Mouse (Mus musculus): ENCODE measurements at regions not wholly inside any gene's neighbourhood (a gene's known extent, or its start where the extent isn't known, plus 50 kb on each side); places are given as distances from the start of the nearest gene placed in this dataset.
A peak's percentile ranks its signal among the peaks of the same experiment; 100 is the strongest.

DNA sequence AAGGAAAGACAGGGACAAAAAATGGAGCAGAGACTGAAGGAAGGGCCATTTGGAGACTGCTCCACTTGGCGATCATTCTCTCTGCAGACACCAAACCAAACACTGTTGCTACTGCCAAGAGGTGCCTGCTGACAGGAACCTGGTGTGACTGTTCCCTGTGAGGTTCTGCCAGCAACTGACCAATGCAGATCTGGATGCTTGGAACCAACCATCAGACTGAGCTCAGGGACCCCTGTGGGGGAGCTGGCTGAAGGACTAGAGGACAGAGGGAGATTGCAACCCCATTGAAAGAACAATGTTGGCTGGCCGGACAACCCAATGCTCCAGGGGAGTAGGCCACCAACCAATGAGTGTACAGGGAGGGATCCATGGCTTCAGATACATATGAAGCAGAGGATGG is 139.2 kb upstream of the Cep126 start:
- DNase-seq (ENCODE audit: low read depth, low spot score), result no peak

- DNase-seq (ENCODE audit: low read depth, low spot score), result no peak
These were observed 115.4 kb upstream of the Cep126 start for GRCm38 (mm10) chr9:8249542-8249941.

DNA sequence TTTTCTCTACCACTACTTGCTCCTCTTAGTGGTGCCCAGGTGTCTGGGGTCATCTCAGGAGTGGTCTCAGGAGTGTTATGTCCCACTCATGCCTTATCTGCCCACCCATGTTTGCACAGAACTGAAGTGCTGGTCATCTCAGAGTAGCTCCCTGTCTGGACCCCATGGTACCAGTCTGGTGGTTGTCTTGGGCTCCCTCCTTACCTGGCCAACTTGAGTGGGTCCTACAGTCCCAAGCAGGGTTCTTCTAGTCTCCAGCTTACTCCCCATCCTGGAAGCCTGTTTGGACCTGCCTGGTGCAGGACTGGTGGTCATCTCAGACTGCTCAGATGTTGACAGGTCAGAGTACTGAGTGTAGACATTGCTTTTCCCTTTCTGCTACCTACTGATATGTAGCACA is 94.0 kb upstream of the Cep126 start:
- no peak for DNase-seq (ENCODE audit: low read depth, low spot score)

DNA sequence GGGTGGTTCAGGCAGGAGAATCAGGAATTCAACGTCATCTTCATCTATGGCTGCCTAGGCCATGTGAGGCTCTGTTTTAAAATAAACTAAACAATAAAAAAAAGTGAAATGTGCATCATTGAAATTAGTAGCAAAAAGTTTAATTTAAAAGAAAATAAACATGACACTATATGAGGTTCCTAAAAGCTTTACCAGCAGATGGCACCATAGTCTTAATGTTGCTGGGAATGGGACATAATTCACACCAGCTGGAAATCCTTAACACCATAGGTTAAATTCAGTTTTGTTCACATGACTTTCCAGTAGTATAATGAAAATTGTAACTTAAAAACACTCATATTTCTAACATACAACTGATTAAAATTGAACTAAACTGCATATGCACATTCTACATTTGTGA is 92.3 kb upstream of the Cep126 start:
- no peak for DNase-seq (ENCODE audit: low read depth, low spot score)

DNA sequence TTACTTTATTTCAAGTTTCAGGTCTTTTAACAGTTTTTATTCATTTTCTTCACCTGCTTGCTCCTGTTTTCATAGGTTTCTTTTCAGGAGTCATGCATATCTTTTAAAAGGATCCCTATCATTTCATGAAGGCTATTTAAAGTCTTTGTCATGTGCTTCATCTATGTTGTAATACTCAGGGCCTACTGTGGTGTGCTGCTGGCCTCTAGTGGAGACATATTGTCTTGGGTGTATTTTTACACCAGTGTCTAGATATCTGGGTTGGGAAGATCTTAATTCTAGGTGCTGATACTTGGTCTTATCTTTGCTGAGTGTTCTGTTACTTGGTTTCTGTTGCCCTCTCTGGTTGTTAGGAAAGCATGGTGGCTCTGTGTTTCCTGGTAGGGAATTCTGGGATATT is 74.8 kb upstream of the Cep126 start:
- DNase-seq (ENCODE audit: low read depth, low spot score), result peak; percentile 10

DNA sequence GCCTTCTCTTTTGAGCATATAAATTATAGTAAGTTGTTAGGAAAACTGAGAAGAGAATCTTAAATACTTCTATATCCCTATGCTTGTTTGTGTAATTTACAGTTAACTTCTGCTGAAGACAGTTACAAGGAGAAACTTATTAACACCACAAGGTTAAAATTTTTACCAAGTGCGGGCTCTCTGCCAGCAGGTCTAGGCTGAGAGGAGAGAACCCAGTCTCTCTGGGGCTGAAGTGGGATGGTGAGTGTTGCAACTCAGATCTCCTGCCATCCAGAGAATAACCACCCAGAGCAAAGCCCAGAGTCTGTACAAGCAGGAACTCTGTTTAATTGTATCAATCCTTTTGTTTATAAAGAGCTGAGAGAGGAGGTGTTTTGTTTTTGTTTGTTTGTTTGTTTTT is 51.3 kb upstream of the Cep126 start:
- DNase-seq (ENCODE audit: low read depth, low spot score), result no peak

Data from skeletal muscle tissue, adult 2 months (tissue).